Mouse (Mus musculus) cerebellum, adult 2 months (tissue): Measurements from ENCODE around the gene Plekhg1.

Experiments used
- CTCF ChIP-seq: fragments of 200-500 bp; IDR thresholded peaks from 2 replicates; pipeline ENCODE4 v1.5.1; 2011; ENCODE audit warnings: low read depth, mild to moderate bottlenecking, control low read depth, low read length, moderate library complexity, borderline replicate concordance; ENCODE audit not compliant: insufficient read depth
- POLR2A ChIP-seq: fragments of 200-500 bp; IDR thresholded peaks from 2 replicates; pipeline ENCODE4 v1.6.1; 2011; ENCODE audit warnings: low read length, control low read depth, borderline replicate concordance; ENCODE audit not compliant: insufficient read depth

DNA sequence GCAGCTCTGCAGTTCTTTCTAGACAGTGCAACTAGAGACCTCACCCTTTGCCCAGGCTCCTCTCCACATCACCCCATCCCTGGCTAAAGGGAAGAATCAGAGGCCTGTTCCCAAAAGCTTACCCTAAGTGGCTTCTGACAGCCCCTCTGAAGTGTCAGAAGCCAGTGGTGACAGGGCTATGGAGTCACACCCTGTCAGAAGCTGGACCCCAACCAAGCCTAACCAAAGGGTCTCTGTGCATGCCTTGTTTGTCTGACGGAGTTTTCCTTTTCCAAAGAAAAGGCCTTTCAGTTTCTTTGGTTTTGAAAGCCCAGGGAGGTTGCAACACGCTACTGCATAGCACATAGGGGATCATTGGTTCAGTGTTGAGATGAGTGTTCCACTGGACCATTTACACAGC is 19.9 kb upstream of the Plekhg1 start:
- TF ChIP-seq CTCF (no peak), POLR2A (no peak)
